Mouse (Mus musculus): ENCODE results near the gene Gm37240.

The Gm37240 gene

DNA sequence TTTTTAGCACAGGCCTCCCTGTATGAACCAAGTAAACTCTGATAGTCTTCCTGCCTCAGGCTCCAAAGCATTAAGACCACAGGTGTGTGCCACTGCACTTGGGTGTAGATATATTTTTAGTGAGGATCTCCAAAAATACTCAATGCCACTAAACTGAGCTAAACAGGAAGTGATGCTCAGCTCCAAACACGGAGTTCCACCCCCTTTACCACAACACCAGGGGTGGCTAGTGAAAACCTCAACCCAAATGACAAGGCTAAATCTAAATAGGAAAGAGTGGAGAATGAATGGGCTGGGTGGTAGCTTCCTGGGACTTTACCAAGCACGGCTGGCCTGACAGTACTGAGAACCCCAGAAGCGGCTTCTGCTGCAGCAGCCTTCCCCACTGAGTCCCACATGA is 194.3 kb downstream of the Gm37240 start:
- in situ Hi-C loops (cut with MboI; ENCODE audit: low sequenced_read_pairs): no loop called here

DNA sequence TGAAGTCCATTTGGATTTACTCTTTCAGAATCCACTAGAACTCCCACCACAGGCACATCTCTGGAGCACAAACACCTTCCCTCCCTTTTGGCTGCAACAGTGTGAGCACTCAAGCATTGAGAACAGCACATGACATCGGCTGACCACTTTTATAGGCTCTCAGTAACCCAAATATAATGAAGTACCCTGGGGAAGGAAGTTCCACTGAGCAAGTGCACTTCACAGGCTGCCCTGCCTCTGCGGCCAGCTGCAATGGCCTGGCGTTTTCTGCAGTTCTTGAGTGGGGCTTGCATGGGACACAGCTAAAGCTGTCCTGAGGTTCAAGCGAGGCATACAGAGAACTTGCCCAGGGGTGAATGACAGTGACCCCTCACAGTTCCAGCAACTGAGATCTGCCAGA is 196.2 kb downstream of the Gm37240 start:
- in situ Hi-C loops (cut with MboI; ENCODE audit: low sequenced_read_pairs): no loop called here

DNA sequence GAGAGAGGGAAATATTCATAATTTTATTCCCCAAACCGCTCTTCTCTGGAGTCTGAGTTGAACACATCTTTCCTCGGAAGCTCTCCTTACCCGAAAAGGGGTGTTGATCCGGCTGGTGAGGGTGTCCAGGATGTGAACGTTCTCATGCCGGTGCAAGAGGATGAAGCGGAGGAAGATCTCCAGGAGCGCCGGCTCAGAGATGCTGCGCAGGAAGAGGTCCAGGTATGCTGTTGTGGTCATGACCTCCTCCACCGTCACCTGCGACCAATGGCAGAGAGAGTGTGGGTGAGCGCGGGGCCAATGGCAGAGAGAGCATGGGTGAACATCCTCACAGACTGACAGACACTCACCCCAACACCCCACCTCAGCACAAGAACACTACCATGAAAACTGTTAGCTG is 199.0 kb downstream of the Gm37240 start:
- in situ Hi-C loops (cut with MboI; ENCODE audit: low sequenced_read_pairs): no loop called here

DNA sequence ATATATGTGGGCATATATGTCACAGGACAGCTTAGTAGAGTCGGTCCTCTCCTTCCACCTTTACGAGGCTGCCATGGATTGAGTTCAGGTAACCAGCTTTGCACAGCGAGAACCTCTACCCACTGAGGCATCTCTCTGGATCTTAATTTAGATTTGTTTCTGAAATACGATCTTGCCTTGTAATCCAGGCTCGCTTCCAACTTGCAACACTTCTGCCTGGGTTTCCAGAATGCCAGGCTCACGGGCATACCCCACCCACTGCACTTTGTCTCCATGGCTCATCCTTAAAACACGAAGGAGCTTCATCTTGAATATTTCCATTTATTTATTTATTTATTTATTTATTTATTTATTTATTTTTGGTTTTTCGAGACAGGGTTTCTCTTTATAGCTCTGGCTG is 202.0 kb downstream of the Gm37240 start:
- in situ Hi-C loops (cut with MboI; ENCODE audit: low sequenced_read_pairs): no loop called here

DNA sequence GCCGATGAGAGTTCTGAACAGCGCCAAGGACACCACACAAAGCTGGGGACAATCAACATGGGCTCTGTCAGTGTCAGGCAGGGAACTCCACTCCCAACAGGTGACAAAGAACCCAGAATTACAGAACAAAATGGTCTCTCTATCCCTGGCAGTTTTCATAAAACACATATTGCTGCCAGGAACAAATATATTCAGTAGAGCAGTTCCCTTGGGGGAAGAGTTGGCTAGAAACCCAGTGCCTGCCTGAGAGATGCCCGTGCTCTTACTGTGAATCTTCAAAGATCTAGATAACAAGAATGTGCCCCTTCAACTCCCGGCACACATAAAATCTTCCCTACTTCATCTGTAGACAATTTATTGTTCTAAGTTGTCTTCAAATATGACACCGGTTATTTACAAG is 203.7 kb downstream of the Gm37240 start:
- in situ Hi-C loops (cut with MboI; ENCODE audit: low sequenced_read_pairs): no loop called here

DNA sequence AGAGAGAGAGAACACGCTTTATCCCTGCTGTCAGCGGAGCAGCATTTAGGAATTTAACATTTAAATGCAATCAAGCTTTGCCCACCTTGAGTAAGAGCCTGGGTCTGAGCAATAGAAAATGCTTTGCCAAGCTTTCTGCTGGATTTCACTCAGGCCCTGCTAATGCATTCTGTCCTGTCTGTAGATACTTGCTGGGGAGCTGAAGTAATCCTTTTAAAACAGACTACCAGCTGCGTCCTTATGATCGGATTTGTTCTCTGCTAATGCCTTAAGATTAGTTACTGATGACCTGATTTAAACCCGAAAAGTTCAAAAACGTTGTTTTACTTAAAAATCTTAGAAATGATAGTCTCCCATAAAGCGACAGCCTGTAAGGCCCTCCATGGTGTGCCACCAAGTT is 206.2 kb downstream of the Gm37240 start:
- in situ Hi-C loops (cut with MboI; ENCODE audit: low sequenced_read_pairs): no loop called here

DNA sequence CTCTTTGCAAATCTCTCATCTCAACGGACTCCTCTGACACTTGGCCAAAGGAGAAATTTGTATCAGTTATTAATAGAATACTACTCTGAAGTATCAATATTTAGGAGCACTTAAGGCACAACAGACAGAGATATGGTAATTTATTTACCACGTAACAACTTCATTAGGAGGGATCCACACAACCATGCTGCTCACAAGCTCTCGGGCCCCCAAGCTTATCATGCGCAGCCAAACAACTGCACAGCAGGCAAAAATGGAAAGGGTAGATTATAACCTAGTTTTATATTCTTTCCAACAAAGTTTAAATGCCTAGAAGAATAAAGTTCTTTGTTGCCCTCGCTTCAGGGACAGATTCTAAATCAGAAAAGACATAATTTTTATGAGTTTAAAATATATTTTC is 207.4 kb downstream of the Gm37240 start:
- in situ Hi-C loops (cut with MboI; ENCODE audit: low sequenced_read_pairs): no loop called here

DNA sequence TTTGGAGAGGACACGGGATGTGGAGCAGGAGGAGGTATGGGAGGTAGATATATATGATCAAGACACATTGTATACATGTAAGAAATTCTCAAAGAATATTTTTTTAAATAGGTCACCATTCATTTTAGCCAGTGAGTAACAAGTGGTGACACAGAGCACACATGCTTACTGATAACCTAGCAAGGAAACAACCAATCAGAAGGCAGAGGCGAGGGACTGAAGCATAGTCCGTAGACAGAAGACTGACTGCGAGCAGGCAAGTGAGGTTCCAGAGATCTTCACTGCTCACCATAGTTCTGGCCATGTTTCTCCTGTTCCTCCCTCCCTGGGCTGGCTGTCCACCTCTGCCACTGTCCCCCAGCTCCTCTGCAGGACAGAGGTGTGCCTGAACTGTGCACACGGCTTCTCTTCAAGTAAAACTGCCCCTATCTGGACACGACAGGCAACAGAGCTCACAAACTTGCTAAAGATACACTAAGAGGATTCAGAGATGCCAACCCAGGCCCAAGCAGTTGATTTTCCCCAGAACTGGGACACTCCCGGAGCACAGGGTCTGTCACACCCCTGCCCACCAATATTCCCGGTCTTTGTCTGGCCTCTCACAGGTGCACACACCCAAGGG is 207.9 kb downstream of the Gm37240 start:
- in situ Hi-C loops (cut with MboI; ENCODE audit: low sequenced_read_pairs): no loop called here

DNA sequence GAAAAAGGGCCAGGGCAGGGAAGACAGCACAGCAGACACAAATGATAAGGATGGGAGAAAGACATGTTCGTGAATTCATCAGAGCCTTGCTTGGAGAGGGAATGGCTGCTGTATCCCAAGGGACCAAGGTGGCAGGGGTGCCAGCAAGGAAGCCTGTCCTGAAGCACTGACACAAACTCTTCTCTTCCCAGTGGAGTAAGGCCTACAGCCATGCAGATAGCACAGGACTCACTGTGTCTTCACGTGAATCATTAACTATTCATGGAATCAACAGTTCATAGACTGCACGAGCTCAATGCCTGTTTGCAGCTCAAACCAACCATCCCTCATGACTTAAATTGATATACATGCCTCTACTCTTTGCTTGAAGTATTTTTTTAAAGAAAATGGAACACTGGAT is 209.4 kb downstream of the Gm37240 start:
- in situ Hi-C loops (cut with MboI; ENCODE audit: low sequenced_read_pairs): no loop called here

DNA sequence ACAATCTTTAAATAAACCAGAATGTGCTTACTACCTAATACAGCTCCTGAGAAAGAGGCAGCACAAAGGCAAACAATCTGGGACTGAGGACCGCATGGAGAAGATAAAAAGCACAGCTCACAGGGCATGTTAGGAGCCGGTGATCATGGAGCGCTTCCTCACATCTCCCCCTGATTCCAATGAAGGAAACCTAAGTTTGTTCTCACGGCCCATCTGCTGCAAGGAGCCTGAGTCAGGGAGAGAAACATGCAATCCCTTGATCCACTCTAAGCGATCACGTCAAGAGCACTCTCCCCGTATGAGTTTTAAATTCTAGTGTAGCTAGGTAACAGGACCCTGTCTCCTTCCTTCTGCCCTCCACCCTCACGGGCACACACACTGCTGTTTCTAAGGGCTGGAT is 210.2 kb downstream of the Gm37240 start:
- in situ Hi-C loops (cut with MboI; ENCODE audit: low sequenced_read_pairs): no loop called here

DNA sequence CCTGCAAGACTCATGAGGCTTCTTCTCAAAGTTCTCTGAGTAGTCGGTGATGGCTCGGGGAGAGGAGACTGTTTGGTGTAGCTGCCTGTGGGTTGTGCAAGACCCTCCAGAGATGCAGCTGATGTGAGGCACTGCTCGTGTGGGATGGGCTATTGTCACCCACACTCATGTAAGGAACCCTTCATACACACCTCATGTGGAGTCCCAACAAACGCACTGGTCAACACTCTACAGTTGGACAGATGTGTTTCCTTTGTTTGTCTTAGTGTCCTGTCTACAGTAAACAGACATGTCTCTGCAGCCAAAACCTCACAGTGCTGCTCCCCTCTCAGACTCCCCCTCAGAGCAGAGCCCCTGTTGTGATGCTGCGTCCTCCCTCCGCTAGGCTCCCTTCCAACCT is 217.5 kb downstream of the Gm37240 start:
- in situ Hi-C loops (cut with MboI; ENCODE audit: low sequenced_read_pairs): no loop called here

DNA sequence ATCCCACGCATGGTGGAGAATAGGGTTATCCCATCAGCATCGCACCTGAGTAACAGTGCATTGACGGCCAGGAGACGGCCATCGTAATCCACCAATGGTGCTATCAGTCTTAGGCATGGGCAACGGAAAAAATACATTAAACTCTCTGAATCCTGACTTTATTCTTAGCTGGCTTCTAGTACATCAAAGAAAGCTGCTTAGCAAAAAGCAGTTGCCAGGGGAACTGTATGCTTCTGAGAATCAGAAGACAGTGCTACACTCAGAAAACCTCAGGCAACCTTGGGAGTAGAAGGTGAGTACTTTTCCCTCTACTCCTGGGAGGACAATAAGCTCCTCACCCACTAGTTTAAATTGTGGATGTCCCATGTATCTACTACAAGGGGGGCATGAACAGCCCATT is 219.6 kb downstream of the Gm37240 start:
- in situ Hi-C loops (cut with MboI; ENCODE audit: low sequenced_read_pairs): no loop called here

DNA sequence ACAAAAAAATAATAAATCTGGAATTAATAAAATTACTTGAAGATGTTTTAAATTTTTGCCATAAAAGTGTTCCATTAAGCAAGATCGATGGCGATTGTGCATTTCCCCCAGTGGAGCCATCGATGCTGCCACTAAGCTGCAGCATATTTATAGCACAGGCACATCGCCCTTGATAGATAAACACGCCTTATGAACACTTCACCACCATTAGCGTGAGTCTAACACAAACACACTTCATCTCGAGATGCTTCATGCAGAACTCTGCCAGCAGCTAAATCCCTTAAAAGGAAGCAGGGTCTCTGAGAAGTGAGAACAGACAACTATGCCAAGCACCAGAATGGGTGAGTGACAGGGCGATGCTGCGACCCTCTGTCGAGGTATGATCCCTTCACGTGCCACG is 220.6 kb downstream of the Gm37240 start:
- in situ Hi-C loops (cut with MboI; ENCODE audit: low sequenced_read_pairs): no loop called here

DNA sequence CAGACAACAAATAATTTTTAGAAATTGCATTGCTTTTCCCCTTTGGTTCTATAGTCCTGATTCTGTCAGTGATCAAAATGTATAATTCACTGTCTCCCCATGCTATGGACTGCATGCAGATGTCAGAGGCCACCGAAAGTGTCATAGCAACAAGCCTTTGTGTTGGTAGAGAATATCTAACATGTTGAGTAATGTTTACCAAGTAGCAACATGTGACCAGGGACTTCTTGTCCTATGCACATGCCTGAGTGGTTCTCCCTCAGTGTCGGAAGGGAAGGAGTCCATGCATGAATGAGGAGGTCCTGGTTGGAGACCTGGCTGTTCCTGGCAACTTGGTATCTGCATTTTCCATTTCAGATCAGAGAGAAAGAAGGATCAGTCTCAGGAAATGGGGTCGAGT is 221.2 kb downstream of the Gm37240 start:
- in situ Hi-C loops (cut with MboI; ENCODE audit: low sequenced_read_pairs): no loop called here

DNA sequence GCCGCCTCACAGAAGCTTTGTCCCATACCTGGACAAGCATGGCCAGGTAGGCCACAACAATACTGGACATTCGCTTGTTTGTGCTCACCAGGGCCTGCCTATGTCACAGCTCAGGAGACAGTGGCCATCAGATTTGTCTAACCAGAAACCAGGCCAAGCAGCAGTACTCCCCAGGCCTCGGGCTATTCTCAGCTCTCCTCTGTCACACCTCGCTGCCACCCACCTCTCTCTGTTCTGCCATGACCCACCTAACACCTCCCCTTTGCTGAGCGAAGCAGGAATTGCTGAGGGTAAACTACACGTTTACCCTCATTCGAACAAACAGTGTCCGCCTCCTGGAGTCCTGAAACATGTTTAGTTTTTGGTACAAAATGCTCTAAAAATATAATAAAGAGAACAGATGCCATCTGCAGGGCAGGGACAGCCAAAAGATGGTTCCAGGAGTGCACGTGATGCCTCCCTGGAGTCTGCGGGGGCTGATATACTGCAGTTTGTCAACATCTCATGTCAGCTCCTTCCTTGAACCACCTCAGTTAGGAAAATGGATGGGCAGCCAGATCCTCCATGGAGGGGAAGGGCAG is 222.6 kb downstream of the Gm37240 start:
- in situ Hi-C loops (cut with MboI; ENCODE audit: low sequenced_read_pairs): no loop called here

DNA sequence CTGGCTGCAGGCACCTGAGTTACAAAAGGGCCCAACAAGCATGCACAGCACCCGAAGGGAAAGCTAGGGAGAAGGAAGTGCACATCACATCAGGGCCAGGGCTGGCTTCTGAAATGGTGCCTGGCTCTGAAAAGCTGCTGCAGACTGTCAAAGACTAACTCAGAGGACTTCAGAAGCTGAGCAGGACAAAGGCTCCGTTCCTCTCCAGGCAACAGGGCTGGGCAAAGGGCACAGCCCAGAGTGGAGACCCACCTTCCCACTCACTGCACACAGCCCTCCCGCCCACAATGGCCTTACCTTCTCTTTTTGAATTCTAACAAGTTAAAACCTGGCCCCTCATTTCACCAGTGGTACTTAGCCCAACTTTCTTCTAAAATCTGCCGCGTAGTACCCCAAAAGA is 223.5 kb downstream of the Gm37240 start:
- in situ Hi-C loops (cut with MboI; ENCODE audit: low sequenced_read_pairs): no loop called here

DNA sequence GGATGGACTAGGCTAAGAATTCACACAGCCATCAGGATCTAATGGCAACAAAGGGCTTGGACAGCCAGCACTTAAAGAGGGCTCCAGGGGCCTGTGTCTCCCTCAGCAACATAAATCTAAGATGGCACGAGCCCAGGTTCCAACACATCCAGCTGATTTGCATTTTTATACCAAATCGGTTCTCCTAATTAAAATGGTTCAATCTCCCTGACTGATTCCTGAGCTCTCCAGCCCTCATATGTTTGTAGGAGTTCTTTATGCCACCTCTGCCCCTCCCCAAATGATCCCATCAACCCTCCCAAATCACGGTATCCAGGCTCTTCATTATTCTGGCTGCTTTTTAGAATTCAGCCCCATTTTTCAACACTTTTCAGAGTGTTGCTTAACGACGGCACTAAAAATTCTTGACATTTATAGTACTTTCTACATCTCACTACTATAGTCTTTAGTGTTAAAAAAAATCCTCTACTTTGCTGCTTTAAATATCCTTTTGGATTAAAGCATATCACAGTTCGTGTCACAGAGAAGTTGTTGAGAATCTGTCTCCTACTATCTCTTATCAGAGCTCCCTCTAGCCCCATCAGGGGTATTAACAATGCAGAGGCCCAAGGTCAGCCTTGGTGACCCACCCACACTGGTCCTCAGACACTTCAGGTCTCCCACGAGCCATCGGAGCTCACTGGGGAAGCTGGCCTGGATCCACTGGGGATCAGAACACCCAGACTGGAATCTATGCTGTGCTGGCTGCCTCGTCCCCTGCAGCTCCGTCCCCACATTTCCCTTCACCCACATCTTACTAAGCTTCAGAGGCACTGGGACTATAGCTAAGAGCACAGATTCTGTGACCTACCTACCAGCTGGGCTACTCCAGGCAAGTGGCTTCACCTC is 225.1 kb downstream of the Gm37240 start:
- in situ Hi-C loops (cut with MboI; ENCODE audit: low sequenced_read_pairs): no loop called here

DNA sequence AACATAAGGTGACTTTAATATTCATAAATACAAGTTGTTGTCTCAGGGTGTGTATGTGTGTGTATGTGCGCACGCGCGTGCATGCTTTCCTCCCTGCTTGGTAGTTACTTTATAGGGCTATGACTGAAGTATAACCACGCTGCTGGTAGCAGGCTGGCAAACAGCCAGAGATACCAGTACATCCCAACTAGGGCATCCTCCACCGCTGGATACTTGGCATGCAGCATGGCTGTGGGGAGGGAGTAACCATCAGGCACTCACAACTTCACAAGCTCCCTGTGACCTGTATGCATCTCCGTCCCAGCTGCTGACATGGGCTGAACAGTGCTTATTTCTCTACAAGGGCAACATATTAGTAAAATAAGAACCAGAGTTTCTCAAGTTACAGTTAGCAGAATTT is 227.6 kb downstream of the Gm37240 start:
- in situ Hi-C loops (cut with MboI; ENCODE audit: low sequenced_read_pairs): no loop called here

DNA sequence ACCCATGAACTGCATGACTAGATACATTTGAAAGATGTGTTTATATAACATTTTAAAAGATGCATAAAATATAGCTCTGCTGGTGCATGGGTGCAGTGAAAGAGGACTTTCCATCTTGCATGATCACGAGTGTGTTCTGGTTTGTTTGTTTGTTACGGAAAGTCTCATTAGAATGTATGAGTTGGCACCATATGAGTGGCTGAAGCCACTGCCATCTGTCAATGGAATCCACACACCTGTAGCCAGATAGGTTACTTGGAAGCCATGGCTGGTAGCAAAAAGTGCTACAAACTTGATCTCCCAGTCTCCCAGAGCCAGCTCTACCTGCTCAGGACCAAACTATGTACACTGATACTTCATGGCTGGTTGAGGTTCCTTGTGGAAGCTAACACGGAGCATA is 231.8 kb downstream of the Gm37240 start:
- in situ Hi-C loops (cut with MboI; ENCODE audit: low sequenced_read_pairs): no loop called here

DNA sequence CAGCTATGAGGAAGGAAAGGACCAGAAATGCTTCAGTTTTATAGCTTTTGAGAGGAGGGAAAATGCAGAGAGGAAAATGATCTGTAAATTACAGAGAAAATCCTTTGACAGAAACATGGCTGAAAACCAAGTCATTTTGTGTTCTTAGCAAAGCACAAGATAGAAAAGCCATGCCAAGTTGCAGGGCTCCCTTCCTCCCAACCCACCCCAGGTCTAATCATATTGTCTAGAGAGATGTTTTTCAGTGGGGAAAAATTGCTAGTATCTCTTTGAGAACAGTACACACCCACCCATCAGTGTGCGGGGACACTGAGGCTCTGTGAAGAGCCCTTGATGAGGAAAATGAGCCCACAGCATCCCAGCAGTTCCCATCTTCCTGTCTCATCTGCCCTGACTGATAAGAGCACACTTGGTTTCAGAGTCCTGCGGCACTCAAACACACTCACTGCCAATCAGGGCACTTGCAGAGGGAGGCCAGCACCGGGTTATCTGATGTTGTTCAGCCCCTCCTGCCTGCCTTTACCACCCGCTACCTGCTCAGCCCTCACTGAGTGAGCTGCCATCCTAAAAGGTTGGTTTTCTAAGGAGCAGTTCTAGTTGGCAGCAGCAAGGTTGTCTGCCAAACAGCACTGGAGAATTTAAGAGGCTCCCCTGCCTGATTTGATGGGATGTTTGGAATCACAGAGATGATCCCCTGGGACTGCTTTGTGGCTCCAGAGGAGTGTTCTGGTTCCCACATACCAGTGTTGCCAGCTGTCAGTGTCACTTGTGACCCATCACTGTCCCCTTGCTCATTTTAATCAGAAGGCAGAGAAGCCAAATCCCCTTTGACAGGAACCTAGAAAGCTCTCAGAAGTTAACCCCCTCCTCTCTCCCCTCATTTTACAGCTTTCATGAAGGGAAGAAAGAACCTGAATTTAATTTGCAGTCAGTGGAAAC is 234.3 kb downstream of the Gm37240 start:
- in situ Hi-C loops (cut with MboI; ENCODE audit: low sequenced_read_pairs): loop anchor here (5.0 kb wide), 1 partner anchor 51 kb away; no protein-coding TSS in a partner anchor

DNA sequence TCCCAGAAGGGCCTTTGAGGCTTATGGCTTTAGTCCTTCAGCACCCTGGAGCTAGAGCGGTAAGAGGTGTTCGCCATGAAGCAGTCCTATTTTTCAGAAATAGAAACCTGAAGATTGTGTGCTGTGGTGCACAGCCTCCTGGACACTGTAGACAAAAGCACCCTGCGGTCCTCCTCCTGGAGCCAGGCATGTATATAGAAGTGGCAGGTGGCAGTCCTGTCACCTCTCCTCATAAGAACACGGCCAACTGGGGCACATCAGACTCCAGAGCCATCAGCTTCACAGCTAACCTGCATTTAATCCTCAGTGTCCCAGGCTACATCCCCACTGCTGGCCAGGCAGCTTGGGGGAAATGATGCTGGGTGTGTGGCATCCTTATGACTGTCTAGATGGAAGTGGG is 238.1 kb downstream of the Gm37240 start:
- in situ Hi-C loops (cut with MboI; ENCODE audit: low sequenced_read_pairs): no loop called here
